Mouse (Mus musculus): ENCODE results near the gene Mtfr1l. TPM values are rescaled to one million over a fixed set of nuclear protein-coding genes. Genes with fewer than 3 reads are reported as not detected.
"Not testable (repeated sequence)": the region's sequence is repeated elsewhere in the genome, so short reads cannot be mapped to it uniquely, and the experiment has no call there.

Gene Mtfr1l
- total RNA-seq, 2 experiments from 2014 or later = 60.2 to 60.7 TPM

DNA sequence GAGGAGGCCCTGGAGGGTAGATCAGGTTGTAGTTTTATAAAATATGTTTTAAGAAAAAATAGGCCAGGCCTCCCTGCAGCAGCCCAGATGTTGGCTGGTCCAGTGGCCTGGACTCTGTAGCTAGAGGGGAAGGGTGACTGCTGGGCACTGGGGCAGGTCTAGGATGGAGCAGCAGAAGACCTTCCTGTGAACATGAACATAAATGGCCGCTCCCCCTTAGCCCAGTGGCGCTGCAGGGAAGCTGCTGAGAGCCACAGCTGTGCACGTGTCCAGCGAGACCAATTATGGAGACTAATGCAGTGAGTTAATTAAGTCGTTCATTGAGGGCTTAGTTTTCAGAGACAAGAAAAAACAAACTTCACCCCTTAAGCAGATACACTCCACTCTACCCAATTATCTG lies 9.4 kb downstream of the Mtfr1l start:
- intact Hi-C loops (cut with DNase I) = no loop called here
- DNase-seq (ENCODE audit: low spot score in 2 of 2) = no peak

DNA sequence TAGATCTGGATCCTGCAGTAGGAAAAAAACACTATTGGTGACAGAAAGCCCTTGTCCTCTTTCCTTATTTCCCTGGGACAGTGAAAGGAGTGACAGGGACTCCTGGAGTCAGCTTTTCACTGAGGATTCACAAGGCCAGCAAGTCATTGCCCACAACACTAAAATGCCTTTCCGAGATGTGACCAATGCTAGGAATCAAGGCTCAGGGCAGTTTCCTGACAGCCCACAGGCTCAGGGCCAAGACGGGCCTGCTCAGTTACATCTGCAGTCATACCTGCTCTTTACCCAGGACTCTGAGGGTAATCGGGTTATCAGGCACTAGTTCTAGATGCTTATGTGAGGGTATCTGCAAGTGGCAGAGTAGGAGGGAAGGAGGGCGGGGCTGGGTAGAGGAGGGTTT lies 11.7 kb downstream of the Mtfr1l start:
- intact Hi-C loops (cut with DNase I) = no loop called here

GRCm38 (mm10) chr4:134519281-134519680 lies 15.9 kb downstream of the Mtfr1l start:
- intact Hi-C loops (cut with DNase I) = no loop called here
- peak in 1 of 2 experiments; percentile 74 for DNase-seq (ENCODE audit: low spot score in 2 of 2)

More for the DNA sequence above, 11.7 kb downstream of the Mtfr1l start:
- no peak for DNase-seq (ENCODE audit: low spot score in 2 of 2)

DNA sequence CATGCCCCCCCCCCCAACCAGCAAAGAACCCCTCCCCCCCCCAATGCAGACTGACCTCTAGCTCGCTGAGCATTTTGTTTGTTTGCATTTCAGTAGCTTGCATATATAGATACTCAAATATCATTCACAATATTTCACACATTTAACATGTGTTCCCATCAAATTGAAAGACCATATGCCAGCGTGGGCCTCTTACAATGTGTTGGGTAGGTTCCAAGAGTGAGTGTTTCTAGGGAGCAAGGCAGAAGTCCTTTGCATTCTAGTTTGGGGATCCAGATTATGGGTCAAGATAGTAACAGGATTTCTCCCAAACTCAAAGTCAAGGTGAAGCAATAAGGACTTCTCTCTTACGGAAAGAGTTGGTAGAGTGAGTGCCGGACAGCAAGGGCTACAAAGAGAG lies 16.6 kb downstream of the Mtfr1l start:
- DNase-seq (ENCODE audit: low spot score in 2 of 2) = peak in 1 of 2 experiments; percentile 39
- intact Hi-C loops (cut with DNase I) = no loop called here

DNA sequence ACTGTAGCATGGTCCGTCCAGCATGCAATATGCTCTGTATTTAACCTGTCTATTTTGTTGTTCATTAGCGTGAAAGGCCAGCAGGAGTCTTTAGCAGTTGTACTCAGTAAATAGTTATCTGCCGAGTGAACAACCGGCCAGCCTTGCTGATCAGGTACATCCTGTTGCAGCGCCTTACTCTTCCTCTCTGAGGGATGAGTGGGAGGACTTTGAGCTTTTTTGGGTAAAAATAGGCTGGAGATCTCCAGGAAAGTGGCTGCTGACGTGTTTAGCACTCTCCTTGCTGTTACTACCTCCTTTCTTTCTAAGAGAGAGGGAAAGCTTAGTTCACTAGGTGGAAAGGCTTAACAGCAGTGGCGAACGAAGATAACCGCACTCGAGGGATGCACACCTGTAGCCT lies 17.5 kb downstream of the Mtfr1l start:
- DNase-seq (ENCODE audit: low spot score in 2 of 2) = peak in 1 of 2 experiments; percentile 85
- intact Hi-C loops (cut with DNase I) = no loop called here

- peak in 1 of 2 experiments; percentile 85 for DNase-seq (ENCODE audit: low spot score in 2 of 2)
- intact Hi-C loops (cut with DNase I) = no loop called here
Measured at GRCm38 (mm10) chr4:134516981-134517380, 18.2 kb downstream of the Mtfr1l start.

- DNase-seq (ENCODE audit: low spot score in 2 of 2) = no peak
- intact Hi-C loops (cut with DNase I) = no loop called here
Measured at GRCm38 (mm10) chr4:134515614-134516013, 19.6 kb downstream of the Mtfr1l start.

DNA sequence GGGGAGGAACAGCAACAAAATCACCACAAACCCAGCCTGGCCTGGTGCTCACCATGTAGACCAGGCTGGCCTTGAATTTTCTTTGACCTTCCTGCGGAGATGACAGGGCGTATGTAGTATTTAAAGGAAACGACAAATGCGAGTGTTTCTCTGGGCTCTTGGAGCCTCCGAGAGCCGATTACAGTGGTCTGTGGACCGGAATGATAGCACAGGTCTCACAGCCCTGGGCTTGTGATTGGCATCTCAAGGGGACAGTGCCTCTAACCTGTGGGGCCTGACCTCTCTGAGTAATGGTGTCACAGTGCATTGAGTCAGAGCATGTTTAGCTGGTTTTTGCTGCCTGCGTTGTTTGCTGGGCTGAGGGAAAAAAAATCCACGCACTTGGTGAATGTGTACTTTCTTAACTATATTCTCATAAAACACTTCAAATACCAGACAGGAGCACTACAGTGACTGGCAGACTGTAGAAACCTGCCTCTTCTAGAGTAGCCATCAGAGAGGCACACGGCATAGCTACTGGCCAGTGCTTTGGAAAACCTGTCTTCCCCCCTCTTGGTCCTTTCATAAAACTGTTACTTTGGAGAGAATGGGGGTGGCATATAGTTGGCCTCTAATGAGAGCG lies 20.8 kb downstream of the Mtfr1l start:
- DNase-seq (ENCODE audit: low spot score in 2 of 2) = no peak
- intact Hi-C loops (cut with DNase I) = no loop called here

- intact Hi-C loops (cut with DNase I) = no loop called here
- peak in 1 of 2 experiments; percentile 60 for DNase-seq (ENCODE audit: low spot score in 2 of 2)
Measured at GRCm38 (mm10) chr4:134512798-134513197, 22.4 kb downstream of the Mtfr1l start.

DNA sequence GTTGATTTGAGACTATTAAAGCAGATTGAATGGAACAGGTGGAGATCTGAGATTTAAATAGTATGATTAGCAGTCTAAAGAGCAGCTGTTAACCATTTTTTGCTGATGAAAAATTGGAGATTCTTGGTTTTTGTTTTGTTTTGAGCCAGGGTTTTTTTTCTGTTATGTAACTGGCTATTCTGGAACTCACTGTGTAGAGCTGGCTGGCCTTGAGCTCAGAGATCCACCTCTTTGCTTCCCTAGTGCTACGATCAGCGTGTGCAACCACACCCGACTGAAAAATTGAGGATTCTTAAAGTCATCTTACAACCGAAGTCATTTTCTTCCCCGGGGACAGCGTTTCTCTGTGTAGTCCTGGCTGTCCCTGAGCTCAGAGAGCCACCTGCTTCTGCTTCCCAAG lies 23.5 kb downstream of the Mtfr1l start:
- DNase-seq (ENCODE audit: low spot score in 2 of 2) = no peak
- intact Hi-C loops (cut with DNase I) = no loop called here

- peak; percentile 80 to 85 for DNase-seq (ENCODE audit: low spot score in 2 of 2)
- intact Hi-C loops (cut with DNase I) = no loop called here
Measured at GRCm38 (mm10) chr4:134510845-134511411, 24.3 kb downstream of the Mtfr1l start, which contains the start of gene Aunip. Gene Aunip, plus strand, starts transcription at chr4:134510999.

DNA sequence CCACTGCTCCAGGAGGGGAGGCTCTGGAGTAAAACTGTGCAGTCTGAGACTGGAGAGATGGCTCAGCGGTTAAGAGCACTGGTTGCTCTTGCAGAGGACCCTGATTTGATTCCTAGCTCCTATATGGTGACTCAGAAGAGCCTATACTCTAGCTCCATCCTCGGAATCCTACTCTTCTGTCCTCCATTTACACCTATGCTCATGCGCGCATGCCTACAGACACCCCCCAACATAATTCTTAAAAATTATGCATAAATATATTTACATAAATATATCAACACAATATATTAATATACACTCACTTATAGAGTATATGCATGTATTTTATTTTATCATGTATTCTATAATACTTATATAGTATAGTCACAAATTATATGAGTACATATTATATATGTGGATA lies 24.8 kb downstream of the Mtfr1l start:
- intact Hi-C loops (cut with DNase I) = no loop called here
- no peak for DNase-seq (ENCODE audit: low spot score in 2 of 2)

DNA sequence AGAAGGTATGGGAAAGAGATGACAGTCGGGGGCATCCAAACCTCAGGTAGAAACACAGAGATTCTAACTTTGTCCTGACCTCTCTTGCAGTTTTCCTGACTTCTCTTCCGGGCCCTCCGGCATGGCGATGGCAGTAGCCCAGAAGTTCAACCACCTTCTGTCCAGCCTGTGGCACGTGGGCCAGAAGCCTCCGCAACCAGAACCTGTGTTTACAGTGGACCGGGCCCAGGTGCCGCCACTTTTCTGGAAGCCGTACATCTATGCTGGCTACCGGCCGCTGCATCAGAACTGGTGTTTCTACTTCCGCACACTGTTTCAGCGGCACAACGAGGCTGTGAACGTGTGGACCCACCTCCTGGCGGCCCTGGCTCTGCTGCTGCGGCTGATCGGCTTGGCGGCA lies 28.5 kb downstream of the Mtfr1l start:
- no peak for DNase-seq (ENCODE audit: low spot score in 2 of 2)
- intact Hi-C loops (cut with DNase I) = no loop called here

- no peak for DNase-seq (ENCODE audit: low spot score in 2 of 2)
- intact Hi-C loops (cut with DNase I) = no loop called here
Measured at GRCm38 (mm10) chr4:134505966-134506594, 29.1 kb downstream of the Mtfr1l start.

- DNase-seq (ENCODE audit: low spot score in 2 of 2) = no peak
- intact Hi-C loops (cut with DNase I) = no loop called here
Measured at GRCm38 (mm10) chr4:134505303-134505789, 29.8 kb downstream of the Mtfr1l start.

DNA sequence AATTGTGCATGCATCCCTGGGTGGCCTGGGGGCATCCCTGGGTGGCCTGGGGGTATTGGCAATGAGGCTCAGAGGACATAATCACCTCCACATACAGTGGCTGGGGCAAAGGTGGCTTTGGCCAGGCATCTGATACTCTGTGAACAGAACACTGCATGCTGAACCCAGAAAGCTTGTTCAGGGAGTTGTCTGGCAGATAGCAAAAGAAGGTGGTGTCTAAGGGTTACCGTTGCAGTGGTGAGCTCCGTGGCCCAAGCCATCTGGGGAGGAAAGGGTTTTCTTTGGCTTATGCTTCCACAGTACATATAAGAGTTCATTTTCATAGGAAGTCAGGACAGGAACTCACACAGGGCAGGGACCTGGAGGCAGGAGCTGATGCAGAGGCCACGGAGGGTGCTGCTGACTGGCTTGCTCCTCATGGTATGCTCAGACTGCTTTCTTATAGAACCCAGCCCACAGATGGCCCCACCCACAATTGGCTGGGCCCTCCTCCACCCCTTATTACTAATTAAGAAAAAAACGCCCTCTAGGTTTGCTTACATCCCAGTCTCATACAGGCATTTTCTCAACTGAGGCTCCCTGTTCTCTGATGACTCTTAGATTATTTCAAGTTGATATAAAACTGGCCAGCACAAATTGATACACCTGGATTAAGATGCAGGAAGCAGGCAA lies 31.4 kb downstream of the Mtfr1l start:
- no peak for DNase-seq (ENCODE audit: low spot score in 2 of 2)
- intact Hi-C loops (cut with DNase I) = no loop called here

DNA sequence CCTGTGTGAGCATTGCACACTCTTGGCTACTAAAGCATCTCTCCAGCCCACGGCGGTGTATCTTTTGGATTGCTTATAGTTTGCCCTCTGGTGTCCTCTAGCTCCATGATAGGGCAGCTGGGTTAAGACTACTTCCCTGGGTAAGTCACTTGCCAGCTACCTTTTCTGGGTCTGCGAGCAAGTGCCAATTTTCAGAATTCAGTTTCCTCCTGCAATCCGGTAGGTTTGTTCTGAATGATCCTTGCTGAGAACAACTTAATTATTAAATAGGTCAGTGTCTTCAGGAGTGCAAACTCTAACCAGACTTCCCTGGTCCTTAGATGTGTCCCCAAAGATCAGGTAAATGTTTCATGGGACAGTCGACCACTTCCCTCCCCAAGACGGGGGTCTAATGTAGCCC lies 34.1 kb downstream of the Mtfr1l start:
- intact Hi-C loops (cut with DNase I) = no loop called here
- no peak for DNase-seq (ENCODE audit: low spot score in 2 of 2)

- intact Hi-C loops (cut with DNase I); DNase-seq (ENCODE audit: low spot score in 2 of 2): not testable (repeated sequence)
Measured at GRCm38 (mm10) chr4:134498983-134499382, 36.2 kb downstream of the Mtfr1l start.

GRCm38 (mm10) chr4:134497986-134498731 lies 37.0 kb downstream of the Mtfr1l start:
- intact Hi-C loops (cut with DNase I) = no loop called here
- DNase-seq (ENCODE audit: low spot score in 2 of 2) = peak in 1 of 2 experiments; percentile 60

DNA sequence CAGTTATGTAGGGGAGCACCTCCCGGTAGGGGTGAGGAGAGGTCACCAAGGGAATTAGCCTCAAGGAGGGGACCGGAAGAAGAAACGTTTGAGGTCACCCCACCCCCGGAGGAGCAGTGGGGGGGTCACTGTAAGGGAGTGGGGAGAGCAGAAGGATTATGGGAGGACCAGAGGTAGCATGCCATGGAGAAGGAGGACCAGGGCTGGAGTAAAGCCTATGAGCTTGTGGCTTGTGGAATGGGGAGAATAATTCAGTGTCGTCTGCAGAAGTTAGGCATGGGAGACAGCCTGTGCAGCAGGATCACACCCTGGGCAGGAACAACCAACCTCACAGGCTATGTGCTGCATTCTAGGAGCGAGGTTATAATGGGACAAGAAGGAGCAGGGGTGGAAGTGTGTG lies 38.0 kb downstream of the Mtfr1l start:
- no peak for DNase-seq (ENCODE audit: low spot score in 2 of 2)
- intact Hi-C loops (cut with DNase I) = no loop called here
